Mouse (Mus musculus) forebrain, embryonic 15.5 days (tissue): ENCODE measurements around the gene Gm10306. TPM values are rescaled to one million over a fixed set of nuclear protein-coding genes. Genes with fewer than 3 reads are reported as not detected.
A peak's percentile ranks its signal among the peaks of the same experiment; 100 is the strongest.

Experiments used
- ATAC-seq: fragments of 200-750 bp; cut with Nextera tagmentation; replicated peaks from 2 replicates; pipeline ENCODE4 v1.8.0; 2017; ENCODE audit warnings: mild to moderate bottlenecking, moderate TSS enrichment, moderate library complexity
- H3K27ac ChIP-seq: fragments of 300-500 bp; sonication (generic); replicated peaks from 2 replicates; pipeline ENCODE4 v1.5.1; 2015; ENCODE audit warnings: mild to moderate bottlenecking, inconsistent platforms
- H3K27me3 ChIP-seq: fragments of 300-500 bp; sonication (generic); 2 replicates; pipeline ENCODE4 v1.6.1; 2015; ENCODE audit warnings: inconsistent platforms
- H3K36me3 ChIP-seq: fragments of 300-500 bp; sonication (generic); 2 replicates; pipeline ENCODE4 v1.6.1; 2015; ENCODE audit warnings: mild to moderate bottlenecking, inconsistent platforms
- H3K4me1 ChIP-seq: fragments of 300-500 bp; sonication (generic); 2 replicates; pipeline ENCODE4 v1.6.1; 2015; ENCODE audit warnings: inconsistent platforms
- H3K4me2 ChIP-seq: fragments of 300-500 bp; sonication (generic); replicated peaks from 2 replicates; pipeline ENCODE4 v1.6.1; 2015; ENCODE audit warnings: mild to moderate bottlenecking, inconsistent platforms
- H3K4me3 ChIP-seq: fragments of 300-500 bp; sonication (generic); 2 replicates; pipeline ENCODE4 v1.5.1; 2015; ENCODE audit warnings: mild to moderate bottlenecking, inconsistent platforms
- H3K9ac ChIP-seq: fragments of 300-500 bp; sonication (generic); replicated peaks from 2 replicates; pipeline ENCODE4 v1.6.1; 2015; ENCODE audit warnings: mild to moderate bottlenecking, inconsistent platforms
- H3K9me3 ChIP-seq: fragments of 300-500 bp; sonication (generic); 2 replicates; pipeline ENCODE4 v1.6.1; 2016; ENCODE audit warnings: inconsistent platforms
- WGBS: fragments of 180-500 bp; shearing (Covaris S2); methylation state at CpG from one replicate; pipeline ENCODE4 v1.1.7; 2015; ENCODE audit warnings: mixed read lengths; 5-methylcytosine and 5-hydroxymethylcytosine counted together
- polyA plus RNA-seq: library from polyadenylated mRNA; unstranded; fragments of >200 nt; fragmentation: Nextera tagmentation; extraction: Ambion mirVana; gene quantifications from 2 replicates; pipeline ENCODE4 v1.2.1, GENCODE M21; 2015

The Gm10306 gene
- polyA plus RNA-seq, 1 experiment from 2014 or later, result not detected

DNA sequence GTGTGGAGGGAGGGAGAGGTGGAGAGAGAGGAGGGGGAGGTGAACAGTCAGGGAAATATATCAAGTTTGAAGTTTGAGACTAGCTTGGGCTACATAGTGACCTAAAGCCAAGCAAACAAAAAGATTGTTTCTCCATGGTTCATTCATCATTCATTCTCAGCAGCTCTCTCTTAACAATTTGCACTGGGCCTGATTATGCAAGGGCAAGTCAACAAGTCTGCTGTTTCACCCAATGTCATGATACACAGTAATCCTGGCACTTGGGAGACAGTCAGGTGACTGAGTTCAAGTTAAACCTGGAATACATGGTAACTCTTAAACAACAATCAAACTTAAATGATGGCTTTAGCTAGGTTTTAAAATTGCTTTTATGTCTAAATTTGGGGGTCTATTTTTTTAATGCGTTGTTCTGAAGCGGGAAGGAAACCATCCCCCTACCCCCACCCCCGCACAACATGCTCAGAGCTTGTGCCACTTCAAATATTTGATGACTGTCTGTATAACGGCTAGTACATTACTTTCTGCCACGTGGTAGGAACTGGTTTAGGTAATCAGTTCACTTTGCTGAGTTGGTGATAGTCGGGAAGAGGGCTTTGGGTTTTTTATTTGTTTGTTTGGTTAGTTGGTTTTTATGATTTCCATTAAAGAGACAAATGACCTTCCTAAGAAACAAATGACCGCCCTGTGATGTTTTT, 5.8 kb downstream of the Gm10306 start:
- no peak overlapping the region for H3K4me2 ChIP-seq
- H3K9ac ChIP-seq, result no peak overlapping the region
- no peaks in the 10 kb centered on the region for H3K27me3 ChIP-seq
- H3K4me3 ChIP-seq, result no peak overlapping the region
- peaks cover 3% of the 10 kb centered on the region; the same call in 1 of the 2 replicates for H3K4me1 ChIP-seq
- H3K27ac ChIP-seq, result no peak overlapping the region
- ATAC-seq, result no peak
- peaks cover 5% of the 10 kb centered on the region for H3K36me3 ChIP-seq
- no peaks in the 10 kb centered on the region for H3K9me3 ChIP-seq
- WGBS, result 83% methylated on average over 7 of the region's 7 CpGs

DNA sequence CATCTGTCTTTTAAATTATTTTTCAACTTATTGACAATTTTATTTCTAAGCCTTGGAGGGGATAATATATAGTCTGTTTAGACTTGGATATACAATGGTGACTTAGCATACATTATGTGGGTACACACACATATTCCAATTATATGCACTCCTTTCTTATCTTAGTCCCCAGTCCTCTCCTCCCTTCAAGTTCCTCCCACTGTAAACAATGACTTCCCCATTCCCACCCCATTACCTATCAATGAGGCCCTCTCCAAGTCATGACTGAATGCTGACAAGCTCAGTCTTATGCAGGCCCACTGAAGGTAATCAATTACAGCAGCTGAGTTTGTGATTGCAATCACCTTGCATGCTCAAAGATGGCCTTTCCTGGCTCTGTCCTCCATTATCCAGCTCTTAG, 8.0 kb downstream of the Gm10306 start:
- H3K9ac ChIP-seq, result no peak overlapping the region
- H3K27ac ChIP-seq, result no peak overlapping the region
- H3K4me1 ChIP-seq, result no peaks in the 10 kb centered on the region
- H3K4me2 ChIP-seq, result no peak overlapping the region
- H3K9me3 ChIP-seq, result no peaks in the 10 kb centered on the region
- ATAC-seq, result no peak
- H3K27me3 ChIP-seq, result no peaks in the 10 kb centered on the region
- H3K4me3 ChIP-seq, result no peak overlapping the region
- peaks cover 12% of the 10 kb centered on the region for H3K36me3 ChIP-seq

DNA sequence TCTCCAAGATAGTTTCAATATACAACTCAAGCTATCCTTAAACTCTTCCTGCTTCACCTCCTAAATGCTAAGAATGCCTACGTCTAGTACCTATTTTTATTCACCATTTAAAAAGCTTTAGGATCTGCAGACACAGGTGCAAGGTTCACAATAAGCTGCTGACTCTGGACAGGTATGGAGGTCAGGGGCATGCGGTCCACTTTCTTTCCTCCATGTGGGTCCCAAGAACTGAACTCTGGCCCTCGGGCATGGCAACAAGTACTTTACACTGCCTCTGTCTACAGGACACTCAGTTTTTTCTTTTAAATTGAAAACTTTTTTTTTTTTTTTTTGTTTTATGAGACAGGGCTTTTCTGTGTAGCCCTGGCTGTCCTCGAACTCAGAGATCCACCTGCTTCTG, 16.3 kb downstream of the Gm10306 start:
- Histone ChIP-seq H3K27ac (no peak overlapping the region), H3K27me3 (no peaks in the 10 kb centered on the region), H3K4me2 (no peak overlapping the region), H3K4me1 (no peaks in the 10 kb centered on the region), H3K9ac (no peak overlapping the region), H3K9me3 (no peaks in the 10 kb centered on the region), H3K36me3 (peaks cover 61% of the 10 kb centered on the region), H3K4me3 (no peak overlapping the region)
- ATAC-seq, result no peak
- WGBS, result 96% methylated on average over 4 of the region's 4 CpGs

DNA sequence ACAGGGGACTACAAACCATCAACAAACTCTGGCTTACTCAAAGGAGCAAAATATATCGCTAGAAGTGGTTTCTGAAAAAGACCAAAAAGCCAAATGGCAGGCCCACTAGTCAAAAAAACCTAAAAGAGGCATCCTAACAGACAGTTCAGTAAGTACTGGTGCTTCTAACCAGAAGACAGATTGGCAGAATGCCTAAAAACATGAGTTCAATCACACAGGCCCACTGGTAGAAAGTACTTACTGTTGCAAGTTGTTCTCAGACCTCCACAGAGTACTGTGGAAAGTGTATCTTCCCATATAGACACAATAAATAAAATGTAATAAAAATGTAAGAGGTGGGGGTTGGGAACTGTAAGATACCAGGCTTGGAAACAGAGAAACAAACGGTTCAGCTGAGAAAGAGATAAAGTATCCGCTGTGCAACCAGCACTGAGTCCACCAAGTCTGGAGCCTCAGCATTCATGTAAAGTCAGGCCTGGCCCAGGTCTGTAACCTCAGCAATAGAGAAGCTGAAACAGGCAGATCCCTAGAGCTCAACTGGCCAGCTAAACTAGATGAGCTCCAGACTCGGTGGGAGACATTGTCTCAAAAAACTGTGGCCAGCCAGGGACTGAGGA, 35.5 kb downstream of the Gm10306 start:
- whole genome bisulfite sequencing, result 88% methylated on average over 4 of the region's 4 CpGs
- no peaks in the 10 kb centered on the region for H3K27me3 ChIP-seq
- H3K4me1 ChIP-seq, result peaks cover 9% of the 10 kb centered on the region; the same call in 1 of the 2 replicates
- no peak overlapping the region for H3K9ac ChIP-seq
- H3K4me2 ChIP-seq, result no peak overlapping the region
- no peaks in the 10 kb centered on the region for H3K9me3 ChIP-seq
- no peak overlapping the region for H3K27ac ChIP-seq
- no peak overlapping the region for H3K4me3 ChIP-seq
- no peaks in the 10 kb centered on the region for H3K36me3 ChIP-seq
- no peak for ATAC-seq

- Histone ChIP-seq H3K4me2 (no peak overlapping the region), H3K36me3 (no peaks in the 10 kb centered on the region), H3K9ac (no peak overlapping the region), H3K4me1 (peaks cover 9% of the 10 kb centered on the region; the same call in 1 of the 2 replicates), H3K4me3 (no peak overlapping the region), H3K9me3 (no peaks in the 10 kb centered on the region), H3K27me3 (no peaks in the 10 kb centered on the region), H3K27ac (no peak overlapping the region)
- no peak for ATAC-seq
Observed at GRCm38 (mm10) chr4:94592709-94593108, 36.4 kb downstream of the Gm10306 start.

- Histone ChIP-seq H3K4me2 (peak overlapping the region; percentile 77; the same call in 1 of the 2 replicates), H3K27ac (no peak overlapping the region), H3K4me3 (peak overlapping the region; percentile 61; the same call in 1 of the 2 replicates), H3K36me3 (no peaks in the 10 kb centered on the region), H3K9ac (no peak overlapping the region), H3K27me3 (no peaks in the 10 kb centered on the region), H3K4me1 (peaks cover 28% of the 10 kb centered on the region), H3K9me3 (no peaks in the 10 kb centered on the region)
- ATAC-seq, result no peak
- 94% methylated on average over 4 of the region's 4 CpGs for WGBS
Observed at GRCm38 (mm10) chr4:94601395-94601794, 45.0 kb downstream of the Gm10306 start.

DNA sequence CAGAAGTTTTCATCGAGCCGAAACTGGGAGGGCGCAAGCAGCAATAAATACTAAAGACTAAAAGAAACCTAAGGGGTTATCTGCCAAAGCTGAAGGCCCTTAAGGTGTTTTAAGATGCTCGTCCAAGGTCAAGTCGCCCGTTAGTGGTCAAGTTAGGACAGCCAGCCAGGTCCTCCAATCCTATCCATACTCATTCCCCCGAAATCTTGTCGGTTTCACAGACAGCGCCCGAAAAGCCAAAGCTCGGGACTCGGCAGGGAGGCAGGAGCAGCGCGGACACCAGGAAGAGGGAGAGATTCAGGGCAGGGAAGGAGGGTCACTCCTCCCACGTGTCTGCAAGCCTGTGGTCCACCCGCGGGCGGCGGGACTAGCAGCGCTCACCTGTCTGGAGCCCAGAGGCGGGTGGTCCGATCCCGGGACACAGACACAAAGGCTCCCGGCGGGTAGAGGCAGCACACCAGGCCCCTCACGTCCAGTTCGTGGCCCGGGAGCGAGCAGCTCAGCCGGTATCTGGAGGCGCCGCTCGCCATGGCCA, 46.2 kb downstream of the Gm10306 start:
- Histone ChIP-seq H3K4me2 (peak overlapping the region; percentile 77), H3K27me3 (no peaks in the 10 kb centered on the region), H3K4me1 (peaks cover 28% of the 10 kb centered on the region), H3K36me3 (no peaks in the 10 kb centered on the region), H3K4me3 (peak overlapping the region; percentile 61), H3K9ac (peak overlapping the region; percentile 69), H3K9me3 (no peaks in the 10 kb centered on the region), H3K27ac (peak overlapping the region; percentile 93)
- no peak for ATAC-seq
- under 1% methylated on average over 33 of the region's 33 CpGs for WGBS

DNA sequence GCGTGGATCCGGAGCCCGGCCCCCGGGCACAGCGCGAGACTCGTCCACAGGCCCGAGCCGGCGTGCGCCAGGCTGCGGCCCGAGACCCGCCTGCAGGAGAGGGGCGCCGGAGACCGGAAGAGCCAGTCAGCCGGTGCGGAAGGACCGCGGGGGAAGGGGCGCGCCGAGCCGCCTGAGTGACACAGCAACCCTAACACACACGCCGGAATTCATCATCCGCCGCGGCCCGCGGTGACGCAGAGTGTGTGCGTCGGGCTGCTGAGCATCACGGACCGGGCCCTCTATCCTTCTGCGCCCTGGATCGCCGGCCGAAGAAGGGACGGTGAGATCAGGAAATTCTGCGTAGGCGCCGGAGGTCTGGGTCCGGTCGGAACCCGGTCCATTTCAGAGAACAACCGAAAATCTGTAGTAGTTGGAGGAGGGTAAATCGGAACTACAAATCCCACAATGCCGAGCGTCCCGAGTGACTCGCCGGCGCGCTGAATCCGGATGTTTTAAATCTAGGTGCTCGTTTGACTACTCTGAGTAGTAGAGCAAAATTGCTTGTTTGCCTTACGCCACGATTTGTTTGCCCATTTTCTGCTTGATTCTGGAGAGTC, 46.8 kb downstream of the Gm10306 start, which contains the start of gene Plaa:
Plaa (minus strand) TSS at position 214 of the 599 bp plus-strand sequence.
- peak within 1 kb of the TSS; percentile 77 for H3K4me2 ChIP-seq
- H3K9me3 ChIP-seq, result no peaks in the 10 kb centered on the region
- no peaks in the 10 kb centered on the region for H3K27me3 ChIP-seq
- under 1% methylated on average over 61 of the region's 61 CpGs for WGBS
- peak within 1 kb of the TSS; percentile 61 for H3K4me3 ChIP-seq
- peaks cover 28% of the 10 kb centered on the region for H3K4me1 ChIP-seq
- H3K36me3 ChIP-seq, result no peaks in the 10 kb centered on the region
- peak within 1 kb of the TSS; percentile 93 for H3K27ac ChIP-seq
- peak within 1 kb of the TSS; percentile 69 for H3K9ac ChIP-seq
- ATAC-seq, result peak; percentile 100

DNA sequence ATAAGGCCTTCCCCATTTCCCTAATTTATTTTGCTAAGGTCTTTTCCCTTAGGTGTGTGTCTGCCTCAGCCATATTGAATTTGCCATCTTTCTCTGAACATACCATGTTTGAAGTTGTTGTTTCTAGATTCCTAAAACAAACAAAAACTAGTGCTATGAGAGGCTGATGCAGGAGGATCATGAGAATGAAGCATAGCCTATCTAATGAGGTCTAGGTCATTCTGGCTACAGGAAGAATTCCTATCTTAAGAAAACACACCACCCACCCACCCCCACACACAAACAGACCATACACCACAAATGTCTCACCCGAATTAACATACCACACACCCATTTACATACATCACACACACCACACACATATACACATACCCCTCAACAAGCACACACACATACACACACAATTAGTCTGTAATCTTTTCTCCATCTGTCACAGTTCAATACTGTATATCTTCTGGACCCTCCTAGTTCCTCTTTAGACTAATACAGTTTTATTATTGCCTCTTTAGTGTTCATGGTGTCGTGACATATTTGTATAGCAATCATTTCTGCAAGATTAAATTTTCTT, 48.2 kb downstream of the Gm10306 start:
- Histone ChIP-seq H3K9me3 (no peaks in the 10 kb centered on the region), H3K27ac (no peak overlapping the region), H3K9ac (no peak overlapping the region), H3K4me2 (no peak overlapping the region), H3K27me3 (no peaks in the 10 kb centered on the region), H3K4me1 (peaks cover 28% of the 10 kb centered on the region), H3K36me3 (no peaks in the 10 kb centered on the region), H3K4me3 (peak overlapping the region; percentile 61; the same call in 1 of the 2 replicates)
- 91% methylated on average over 2 of the region's 2 CpGs for WGBS
- no peak for ATAC-seq

DNA sequence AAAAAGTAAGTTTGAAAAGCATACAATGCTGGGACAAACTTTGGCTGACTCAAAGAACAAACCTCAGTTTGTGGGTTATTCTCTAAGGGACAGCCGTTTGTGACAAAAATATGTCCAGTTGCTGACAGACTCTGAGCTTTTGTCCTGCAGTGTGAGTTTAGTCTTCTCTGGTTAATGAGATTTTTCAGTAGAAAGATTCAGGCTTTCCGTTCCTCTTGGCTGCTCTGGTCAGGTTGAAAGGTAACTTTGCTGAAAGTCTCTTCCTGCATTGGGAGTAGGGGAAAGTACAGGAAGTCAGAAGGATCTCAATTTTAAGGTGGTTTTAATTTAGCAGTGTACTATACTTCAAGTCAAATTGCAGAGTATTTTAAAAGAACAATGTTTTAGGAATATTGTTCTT, 49.2 kb downstream of the Gm10306 start:
- no peaks in the 10 kb centered on the region for H3K36me3 ChIP-seq
- H3K4me1 ChIP-seq, result peaks cover 26% of the 10 kb centered on the region
- H3K9ac ChIP-seq, result no peak overlapping the region
- H3K4me3 ChIP-seq, result no peak overlapping the region
- no peak for ATAC-seq
- WGBS, result 89% methylated on average over 2 of the region's 2 CpGs
- H3K27ac ChIP-seq, result no peak overlapping the region
- no peaks in the 10 kb centered on the region for H3K27me3 ChIP-seq
- no peaks in the 10 kb centered on the region for H3K9me3 ChIP-seq
- no peak overlapping the region for H3K4me2 ChIP-seq
